Mouse (Mus musculus) ES-Bruce4 (cell line): ENCODE data around the gene Dlg1.

Source experiments
- CTCF ChIP-seq: IDR thresholded peaks from one replicate; pipeline ENCODE4 v1.8.1; 2011; ENCODE audit warnings: low read depth, low read length
- POLR2A ChIP-seq: IDR thresholded peaks from one replicate; pipeline ENCODE4 v1.8.1; 2011; ENCODE audit warnings: low read length; ENCODE audit not compliant: insufficient read depth

DNA sequence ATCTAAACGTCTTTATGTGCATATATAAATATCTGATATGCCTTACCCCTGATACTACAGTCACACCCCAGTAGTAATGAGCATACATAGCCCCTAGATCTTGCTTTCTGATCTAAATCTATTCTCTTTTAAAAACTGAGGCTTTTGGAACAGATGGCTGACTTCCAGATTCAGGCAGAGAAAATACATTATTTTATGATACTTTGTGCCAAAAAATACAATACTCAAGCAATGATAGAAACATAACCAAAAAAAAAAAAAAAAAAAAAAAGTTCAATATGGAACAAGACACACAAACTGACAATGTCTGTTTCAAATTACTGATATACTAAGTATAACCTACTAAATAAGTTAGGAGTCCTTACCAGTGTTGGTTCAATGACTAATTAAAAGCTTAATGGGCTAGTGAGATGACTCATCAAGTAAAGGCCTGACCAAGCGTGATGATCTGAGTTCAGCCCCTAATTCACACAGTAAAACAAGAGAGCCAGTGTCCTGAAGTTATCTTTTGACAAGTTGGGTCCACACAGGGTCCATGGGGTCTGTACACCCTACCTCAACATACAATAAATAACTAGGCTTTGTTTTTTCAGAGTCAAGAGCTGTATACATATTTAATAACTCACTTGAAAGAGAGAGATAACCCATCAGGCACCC, 171.5 kb downstream of the Dlg1 start:
- TF ChIP-seq CTCF, result no peak
- no peak for TF ChIP-seq POLR2A
